Mouse (Mus musculus): Measurements from ENCODE around the gene Msln.

Gene Msln

GRCm38 (mm10) chr17:25723470-25723869 is 30.7 kb downstream of the Msln start:
- DNase-seq (ENCODE audit: low read depth), result no peak

GRCm38 (mm10) chr17:25721476-25721875 is 32.7 kb downstream of the Msln start:
- DNase-seq (ENCODE audit: low read depth), result no peak

- DNase-seq (ENCODE audit: low read depth), result no peak
Measured at GRCm38 (mm10) chr17:25717691-25718090, 36.5 kb downstream of the Msln start.

GRCm38 (mm10) chr17:25716711-25717637 is 37.2 kb downstream of the Msln start, which contains the start of gene Gng13:
Gng13 (plus strand) TSS chr17:25717171.
- no peak for DNase-seq (ENCODE audit: low read depth)

GRCm38 (mm10) chr17:25716130-25716529 is 38.0 kb downstream of the Msln start:
- no peak for DNase-seq (ENCODE audit: low read depth)

GRCm38 (mm10) chr17:25715627-25716026 is 38.6 kb downstream of the Msln start:
- no peak for DNase-seq (ENCODE audit: low read depth)

- DNase-seq (ENCODE audit: low read depth), result no peak
Measured at GRCm38 (mm10) chr17:25711136-25711535, 43.0 kb downstream of the Msln start.

- DNase-seq (ENCODE audit: low read depth), result no peak
Measured at GRCm38 (mm10) chr17:25709994-25710393, 44.2 kb downstream of the Msln start.

- DNase-seq (ENCODE audit: low read depth), result no peak
Measured at GRCm38 (mm10) chr17:25700863-25701496, 53.2 kb downstream of the Msln start.
